In genomic region chr16:32660095-32660494, GRCm38 (mm10) we compare ENCODE assay signal across 8 mouse cellular contexts. TPM values are rescaled to one million over a fixed set of nuclear protein-coding genes. Genes with fewer than 3 reads are reported as not detected.
DNase-seq lines count a peak whose midpoint lies in the region; ATAC-seq and TF ChIP-seq lines count a peak whose summit lies in the region.

No protein-coding gene starts in this region.

- no peaks in the 10 kb centered on the region for H3K27me3 ChIP-seq in kidney, adult 2 months (replicated peaks; ENCODE audit: control insufficient read depth, insufficient read depth, low read length)
- no peaks in the 10 kb centered on the region for H3K27me3 ChIP-seq in embryonic facial prominence, embryonic 12.5 days
- H3K27me3 ChIP-seq in hindbrain, embryonic 15.5 days, result no peaks in the 10 kb centered on the region
- no peaks in the 10 kb centered on the region for H3K27me3 ChIP-seq in neural tube, embryonic 14.5 days (ENCODE audit: control insufficient read depth, insufficient read depth, low read length)

- no peak for DNase-seq in kidney, adult 2 months
- no peak for DNase-seq in kidney, adult 11 months
- no peak for DNase-seq in testis, postnatal 14 days (ENCODE audit: low spot score)
- no peak for DNase-seq in retina, postnatal 1 day
- DNase-seq in left cerebral cortex, adult 8-10 months (ENCODE audit: low spot score in 2 of 2), result no peak

- TF ChIP-seq POLR2A in kidney, adult 2 months (IDR thresholded peaks at IDR 0.05; ENCODE audit: low read depth, low read length), result no peak

- no peak for TF ChIP-seq CTCF in kidney, adult 2 months (conservative IDR thresholded peaks at IDR 0.05; ENCODE audit: insufficient read depth, insufficient read length, low read depth, low read length)

- H3K36me3 ChIP-seq in kidney, adult 2 months (ENCODE audit: control insufficient read depth, insufficient read depth, low read length), result no peaks in the 10 kb centered on the region
- no peaks in the 10 kb centered on the region for H3K36me3 ChIP-seq in embryonic facial prominence, embryonic 12.5 days
- no peaks in the 10 kb centered on the region for H3K36me3 ChIP-seq in hindbrain, embryonic 15.5 days
- no peaks in the 10 kb centered on the region for H3K36me3 ChIP-seq in neural tube, embryonic 14.5 days (ENCODE audit: control insufficient read depth, insufficient read depth, low read length)

- H3K4me3 ChIP-seq in kidney, adult 2 months (ENCODE audit: insufficient read depth, low read depth, low read length), result no peak overlapping the region
- no peak overlapping the region for H3K4me3 ChIP-seq in embryonic facial prominence, embryonic 12.5 days
- H3K4me3 ChIP-seq in hindbrain, embryonic 15.5 days, result no peak overlapping the region
- H3K4me3 ChIP-seq in neural tube, embryonic 14.5 days (ENCODE audit: low read depth, low read length), result no peak overlapping the region

- ATAC-seq in embryonic facial prominence, embryonic 12.5 days (ENCODE audit: insufficient number of reproducible peaks, insufficient read depth, low FRiP score, low TSS enrichment), result no peak
- ATAC-seq in hindbrain, embryonic 15.5 days (ENCODE audit: low FRiP score, low read depth), result no peak
- ATAC-seq in neural tube, embryonic 14.5 days (ENCODE audit: low read depth), result 0 out of 2 replicates have a peak, but pooled peaks have one; percentile 1

- no peak overlapping the region for H3K4me2 ChIP-seq in embryonic facial prominence, embryonic 12.5 days (replicated peaks)
- peak overlapping the region; percentile 78 for H3K4me2 ChIP-seq in hindbrain, embryonic 15.5 days
- H3K4me2 ChIP-seq in neural tube, embryonic 14.5 days (ENCODE audit: low read depth, low read length), result peak overlapping the region; percentile 42; the same call in 1 of the 2 replicates

- no peak overlapping the region for H3K9ac ChIP-seq in embryonic facial prominence, embryonic 12.5 days
- H3K9ac ChIP-seq in hindbrain, embryonic 15.5 days, result 0 out of 2 replicates have a peak overlapping the region, but pooled peaks have one; percentile 5
- no peak overlapping the region for H3K9ac ChIP-seq in neural tube, embryonic 14.5 days (replicated peaks; ENCODE audit: low read depth, low read length)

- 35% methylated on average over 1 of the region's 1 CpGs for WGBS in kidney, adult 2 months
- 54% methylated on average over 1 of the region's 1 CpGs for WGBS in embryonic facial prominence, embryonic 12.5 days
- 29% methylated on average over 1 of the region's 1 CpGs for WGBS in hindbrain, embryonic 15.5 days
- WGBS in neural tube, embryonic 14.5 days, result 59% methylated on average over 1 of the region's 1 CpGs

- H3K9me3 ChIP-seq in embryonic facial prominence, embryonic 12.5 days, result no peaks in the 10 kb centered on the region
- H3K9me3 ChIP-seq in hindbrain, embryonic 15.5 days, result no peaks in the 10 kb centered on the region
- H3K9me3 ChIP-seq in neural tube, embryonic 14.5 days (ENCODE audit: control insufficient read depth, low read length), result no peaks in the 10 kb centered on the region

- peak overlapping the region; percentile 49; the same call in 1 of the 2 replicates for H3K27ac ChIP-seq in kidney, adult 2 months (ENCODE audit: insufficient read depth, low read depth, low read length)
- H3K27ac ChIP-seq in embryonic facial prominence, embryonic 12.5 days, result peak overlapping the region; percentile 75; the same call in 1 of the 2 replicates
- H3K27ac ChIP-seq in hindbrain, embryonic 15.5 days (replicated peaks), result peak overlapping the region; percentile 90
- H3K27ac ChIP-seq in neural tube, embryonic 14.5 days (ENCODE audit: low read depth, low read length), result peak overlapping the region; percentile 90

- peaks cover 8% of the 10 kb centered on the region for H3K4me1 ChIP-seq in kidney, adult 2 months (ENCODE audit: control insufficient read depth, insufficient read depth, low read length)
- H3K4me1 ChIP-seq in embryonic facial prominence, embryonic 12.5 days, result peaks cover 50% of the 10 kb centered on the region
- H3K4me1 ChIP-seq in hindbrain, embryonic 15.5 days (replicated peaks), result peaks cover 72% of the 10 kb centered on the region
- peaks cover 53% of the 10 kb centered on the region for H3K4me1 ChIP-seq in neural tube, embryonic 14.5 days (ENCODE audit: control insufficient read depth, insufficient read depth, low read length)

RNA-seq across cellular contexts. Expression of gene Tnk2, which starts 16.4 kb away (rescaled TPM):
- 35.8 and 40.8 TPM in 2 replicates for polyA plus RNA-seq in kidney, adult 2 months (2012; rRNA removed)
- polyA plus RNA-seq in embryonic facial prominence, embryonic 12.5 days (2016; fragmentation: Nextera tagmentation; extraction: Ambion mirVana), result 13.4 and 13.8 TPM in 2 replicates
- polyA plus RNA-seq in hindbrain, embryonic 15.5 days (2015; fragmentation: Nextera tagmentation; extraction: Ambion mirVana), result 19.3 and 25.9 TPM in 2 replicates
- 18.7 and 23.9 TPM in 2 replicates for polyA plus RNA-seq in neural tube, embryonic 14.5 days (2014; fragmentation: Nextera tagmentation; extraction: Ambion mirVana)
- total RNA-seq in left cerebral cortex, adult 8-10 months (2022), result 100 to 1,000 TPM; 243 to 266 (median 252) TPM

RNA-seq across cellular contexts. Expression of gene Tfrc, which starts 51.4 kb away (rescaled TPM):
- polyA plus RNA-seq in kidney, adult 2 months (2012; rRNA removed), result 7.9 and 12.0 TPM in 2 replicates
- 32.7 and 36.6 TPM in 2 replicates for polyA plus RNA-seq in embryonic facial prominence, embryonic 12.5 days (2016; fragmentation: Nextera tagmentation; extraction: Ambion mirVana)
- 29.9 and 33.5 TPM in 2 replicates for polyA plus RNA-seq in hindbrain, embryonic 15.5 days (2015; fragmentation: Nextera tagmentation; extraction: Ambion mirVana)
- 43.6 and 72.1 TPM in 2 replicates for polyA plus RNA-seq in neural tube, embryonic 14.5 days (2014; fragmentation: Nextera tagmentation; extraction: Ambion mirVana)
- total RNA-seq in left cerebral cortex, adult 8-10 months (2022), result 10 to 100 TPM; 70.9 to 85.1 (median 81.6) TPM
